Mouse (Mus musculus) adrenal gland, postnatal 25 days (tissue): Measurements from ENCODE around the gene Gna12. TPM values are rescaled to one million over a fixed set of nuclear protein-coding genes. Genes with fewer than 3 reads are reported as not detected.

Experiments used
- DNase-seq: peaks from one replicate; pipeline ENCODE4 v3.0.0; 2021; ENCODE audit warnings: mixed read lengths
- total RNA-seq: library from RNA; stranded (reverse); gene quantifications from 2 replicates; pipeline ENCODE4 v1.2.3, GENCODE M21; 2021

The Gna12 gene
- total RNA-seq, 1 experiment from 2014 or later: 166 TPM

- no peak for DNase-seq
These were observed 2.8 kb downstream of the Gna12 start for GRCm38 (mm10) chr5:140827413-140827812.

- DNase-seq: peak; percentile 18
These were observed 3.4 kb downstream of the Gna12 start for GRCm38 (mm10) chr5:140826796-140827195.

- no peak for DNase-seq
These were observed 4.1 kb downstream of the Gna12 start for GRCm38 (mm10) chr5:140826118-140826517.

GRCm38 (mm10) chr5:140824126-140824525 is 6.1 kb downstream of the Gna12 start:
- DNase-seq: no peak

- no peak for DNase-seq
These were observed 6.8 kb downstream of the Gna12 start for GRCm38 (mm10) chr5:140823386-140823785.

GRCm38 (mm10) chr5:140821951-140822350 is 8.3 kb downstream of the Gna12 start:
- no peak for DNase-seq

- no peak for DNase-seq
These were observed 9.7 kb downstream of the Gna12 start for GRCm38 (mm10) chr5:140820539-140820938.

- no peak for DNase-seq
These were observed 10.6 kb downstream of the Gna12 start for GRCm38 (mm10) chr5:140819594-140819993.

GRCm38 (mm10) chr5:140818482-140819076 is 11.7 kb downstream of the Gna12 start:
- DNase-seq: no peak

- no peak for DNase-seq
These were observed 13.2 kb downstream of the Gna12 start for GRCm38 (mm10) chr5:140816950-140817568.

GRCm38 (mm10) chr5:140816008-140816407 is 14.2 kb downstream of the Gna12 start:
- DNase-seq: no peak

- no peak for DNase-seq
These were observed 15.0 kb downstream of the Gna12 start for GRCm38 (mm10) chr5:140815059-140815728.

GRCm38 (mm10) chr5:140814403-140814802 is 15.8 kb downstream of the Gna12 start:
- DNase-seq: no peak

GRCm38 (mm10) chr5:140812699-140813098 is 17.5 kb downstream of the Gna12 start:
- DNase-seq: no peak

- DNase-seq: no peak
These were observed 18.2 kb downstream of the Gna12 start for GRCm38 (mm10) chr5:140812063-140812462.

- DNase-seq: no peak
These were observed 18.8 kb downstream of the Gna12 start for GRCm38 (mm10) chr5:140811390-140811789.

GRCm38 (mm10) chr5:140806939-140807338 is 23.3 kb downstream of the Gna12 start:
- no peak for DNase-seq

- DNase-seq: no peak
These were observed 24.0 kb downstream of the Gna12 start for GRCm38 (mm10) chr5:140806252-140806651.

- no peak for DNase-seq
These were observed 28.4 kb downstream of the Gna12 start for GRCm38 (mm10) chr5:140801782-140802181.

- no peak for DNase-seq
These were observed 29.8 kb downstream of the Gna12 start for GRCm38 (mm10) chr5:140800288-140800923.

- DNase-seq: no peak
These were observed 31.0 kb downstream of the Gna12 start for GRCm38 (mm10) chr5:140799190-140799589.

- no peak for DNase-seq
These were observed 31.5 kb downstream of the Gna12 start for GRCm38 (mm10) chr5:140798775-140799174.

GRCm38 (mm10) chr5:140798158-140798557 is 32.1 kb downstream of the Gna12 start:
- peak; percentile 58 for DNase-seq
